Mouse (Mus musculus): ENCODE measurements around the gene St7. TPM values are rescaled to one million over a fixed set of nuclear protein-coding genes. Genes with fewer than 3 reads are reported as not detected.

The St7 gene
- 2.1 and 2.6 TPM in 2 replicates for polyA plus RNA-seq (2012; rRNA removed)

DNA sequence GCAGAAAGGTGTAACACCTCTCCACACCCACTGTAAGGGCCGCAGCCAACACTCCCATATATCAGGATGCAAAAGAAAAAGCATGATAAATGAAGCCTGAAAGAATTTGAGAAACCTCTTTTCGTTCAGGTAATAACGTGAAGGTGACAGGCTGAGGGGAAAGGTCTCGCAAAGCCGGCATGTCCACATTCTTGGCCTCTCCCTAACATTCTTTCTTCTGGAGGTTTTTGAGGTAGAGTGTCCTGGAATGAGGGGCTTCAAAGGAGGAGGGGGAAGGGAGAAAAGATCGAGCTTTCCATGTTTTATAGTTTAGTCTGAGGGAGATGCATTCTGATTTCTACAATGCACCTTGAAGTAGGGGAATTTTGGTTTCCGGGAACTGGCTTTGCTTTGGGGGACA is at the start of gene St7:
Gene St7 (plus strand): TSS at position 287 of the 400 bp plus-strand sequence.

Other genes starting within 250 kb of the St7 start
- 2.3 and 2.6 TPM in 2 replicates for gene Met, start 229.1 kb upstream of the St7 start, polyA plus RNA-seq (2012; rRNA removed)
- gene Capza2, start 56.7 kb upstream of the St7 start, polyA plus RNA-seq (2012; rRNA removed) = 1.2 and 1.5 TPM in 2 replicates